Mouse (Mus musculus): ENCODE data around the gene Paox.

DNA sequence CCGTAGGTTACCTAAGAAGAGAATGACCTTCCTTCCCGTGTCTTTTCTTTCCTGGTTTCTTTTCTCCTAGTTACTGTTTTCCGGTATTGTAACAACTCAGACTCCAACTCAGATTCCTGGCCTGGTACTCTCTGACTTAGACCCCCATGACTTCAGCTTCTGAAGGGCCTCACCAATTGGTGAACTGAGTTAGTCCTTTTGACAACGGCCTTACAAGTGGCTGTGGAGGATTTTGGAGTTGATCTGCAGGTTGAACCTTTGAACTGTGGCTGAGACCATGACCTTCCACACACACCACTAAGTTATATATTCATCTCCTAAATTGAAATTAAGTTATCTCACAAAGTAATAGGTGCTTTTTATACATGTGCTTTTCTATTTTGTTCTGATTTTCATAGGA, 68.6 kb downstream of the Paox start:
- TF ChIP-seq FLI1 (IDR thresholded peaks at IDR 0.05; ENCODE audit: low read length) = no peak
- no peak for TF ChIP-seq GATA1 (IDR thresholded peaks at IDR 0.05; ENCODE audit: borderline replicate concordance, low read length)

Measured in megakaryocyte, embryonic 14.5 days (primary cell).